Mouse (Mus musculus) CD4-positive, CD25-positive, alpha-beta regulatory T cell, adult 4 months (primary cell): ENCODE measurements around the gene Ubash3b. TPM values are rescaled to one million over a fixed set of nuclear protein-coding genes. Genes with fewer than 3 reads are reported as not detected.

ENCODE experiments used
- ATAC-seq: one replicate; pipeline ENCODE4 v1.8.0; 2017
- polyA plus RNA-seq, 2 experiments: library from polyadenylated mRNA; unstranded; fragments of 100-300 nt; shearing (Covaris generic); gene quantifications; one replicate each; pipeline ENCODE4 v1.2.1; 2017

Gene Ubash3b
- polyA plus RNA-seq, 2 experiments from 2014 or later = 25.1 to 27.5 TPM

DNA sequence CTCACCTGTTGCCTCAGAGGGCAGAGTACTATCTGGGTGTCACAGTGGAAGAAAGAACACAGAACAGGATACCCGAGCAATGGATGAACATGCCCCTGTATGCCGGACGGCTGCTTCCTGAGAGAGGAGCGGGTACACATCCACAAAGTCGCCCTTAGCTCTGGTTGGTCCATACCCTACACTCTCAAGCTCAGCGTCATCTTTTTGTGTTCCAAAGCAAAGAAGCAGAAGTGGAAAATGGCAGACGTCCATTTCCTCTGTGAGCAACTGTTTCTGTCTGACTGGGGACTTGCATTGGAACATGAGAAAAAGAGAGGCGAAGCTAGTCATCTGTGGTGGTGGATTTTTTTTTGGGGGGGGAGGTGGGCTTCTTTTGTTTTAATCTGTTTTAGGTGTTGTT, 30.9 kb downstream of the Ubash3b start:
- peak; percentile 56 for ATAC-seq

DNA sequence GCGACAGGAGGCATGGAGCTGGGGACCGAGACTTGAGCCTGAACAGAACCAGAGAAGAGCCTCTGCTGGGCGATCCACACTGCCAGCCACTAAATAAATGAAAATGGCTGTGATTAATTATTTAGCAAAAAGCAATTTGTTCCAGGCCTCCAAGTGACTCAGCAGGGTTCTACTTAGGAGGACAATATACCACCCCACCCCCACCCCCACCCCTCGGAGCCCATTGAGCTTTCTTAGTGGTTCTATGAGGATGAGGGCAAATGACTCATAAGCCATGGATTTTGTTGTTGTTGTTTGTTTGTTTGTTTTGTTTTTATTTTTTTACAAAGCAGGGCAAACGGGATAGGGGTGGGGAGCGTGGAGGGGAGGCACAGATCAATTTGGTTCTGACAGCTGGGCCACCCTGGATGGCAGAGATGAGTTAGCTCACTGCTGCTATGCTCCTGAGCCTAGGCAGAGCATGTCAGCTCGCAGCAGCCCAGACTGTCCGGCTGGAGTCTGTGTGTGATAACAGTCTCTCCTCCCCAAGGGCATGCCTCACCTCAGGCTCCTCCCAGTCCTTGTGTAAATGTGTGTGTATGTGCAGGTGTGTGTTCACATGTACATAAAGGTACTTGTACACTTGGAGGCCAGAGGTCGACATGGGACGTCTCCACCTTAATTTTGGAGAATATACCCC, 31.6 kb downstream of the Ubash3b start:
- ATAC-seq = no peak

DNA sequence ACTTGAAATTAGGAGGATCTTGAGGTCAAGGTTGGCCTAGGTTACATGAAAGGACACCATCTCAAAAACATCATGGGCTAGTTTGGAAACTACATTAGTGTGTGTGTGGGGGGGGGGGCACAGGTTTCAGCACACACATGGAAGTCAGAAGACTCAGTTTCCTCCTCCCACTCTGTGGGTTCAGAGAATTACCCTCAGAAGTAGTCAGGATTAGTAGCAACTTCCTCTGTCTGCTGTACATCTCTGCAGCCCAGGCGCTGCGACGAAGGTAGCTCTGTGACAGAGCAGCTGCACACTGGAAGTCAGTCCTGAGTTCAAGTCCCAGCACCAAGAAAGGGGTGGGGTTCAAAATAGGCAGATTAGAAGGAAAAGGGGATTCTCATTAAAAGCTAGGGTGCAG, 32.2 kb downstream of the Ubash3b start:
- ATAC-seq = peak; percentile 81

DNA sequence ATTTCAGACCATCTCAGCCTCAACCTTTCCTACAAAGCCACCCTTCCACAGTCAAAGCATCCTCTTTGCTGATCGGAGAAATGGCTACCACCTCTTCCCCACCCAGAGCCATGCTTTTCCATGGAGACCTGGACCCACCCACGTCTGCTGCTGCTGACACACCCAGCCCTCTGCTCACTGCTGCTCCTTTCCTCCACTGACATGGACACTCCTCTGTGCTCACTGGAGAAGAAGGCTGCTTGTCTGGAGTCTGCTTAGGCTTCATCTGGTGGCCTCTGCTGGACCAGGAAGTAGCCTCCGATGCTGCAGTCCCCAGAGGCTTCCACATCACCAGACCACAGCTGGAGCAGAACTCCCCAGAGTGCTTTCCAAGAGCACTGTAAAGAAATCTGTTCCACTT, 34.8 kb downstream of the Ubash3b start:
- ATAC-seq = no peak

DNA sequence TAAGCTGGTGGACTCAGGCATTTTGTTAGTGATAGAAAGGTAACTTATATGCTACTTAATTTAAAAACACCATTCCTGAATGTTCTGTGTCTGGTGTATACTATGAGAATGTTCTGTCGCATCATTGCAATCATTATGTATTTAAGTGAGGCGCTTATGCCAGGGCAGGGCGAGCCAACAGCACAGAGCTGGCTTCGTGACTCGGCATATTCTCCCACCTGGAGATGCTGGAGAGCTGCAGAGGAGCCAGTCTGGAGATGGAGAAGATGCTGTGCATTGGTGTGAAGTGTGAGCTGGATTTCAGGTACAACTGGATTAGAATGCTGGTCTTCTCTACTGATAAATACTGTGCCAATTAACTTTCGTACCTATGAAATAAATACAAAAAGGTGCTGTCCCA, 37.2 kb downstream of the Ubash3b start:
- no peak for ATAC-seq

DNA sequence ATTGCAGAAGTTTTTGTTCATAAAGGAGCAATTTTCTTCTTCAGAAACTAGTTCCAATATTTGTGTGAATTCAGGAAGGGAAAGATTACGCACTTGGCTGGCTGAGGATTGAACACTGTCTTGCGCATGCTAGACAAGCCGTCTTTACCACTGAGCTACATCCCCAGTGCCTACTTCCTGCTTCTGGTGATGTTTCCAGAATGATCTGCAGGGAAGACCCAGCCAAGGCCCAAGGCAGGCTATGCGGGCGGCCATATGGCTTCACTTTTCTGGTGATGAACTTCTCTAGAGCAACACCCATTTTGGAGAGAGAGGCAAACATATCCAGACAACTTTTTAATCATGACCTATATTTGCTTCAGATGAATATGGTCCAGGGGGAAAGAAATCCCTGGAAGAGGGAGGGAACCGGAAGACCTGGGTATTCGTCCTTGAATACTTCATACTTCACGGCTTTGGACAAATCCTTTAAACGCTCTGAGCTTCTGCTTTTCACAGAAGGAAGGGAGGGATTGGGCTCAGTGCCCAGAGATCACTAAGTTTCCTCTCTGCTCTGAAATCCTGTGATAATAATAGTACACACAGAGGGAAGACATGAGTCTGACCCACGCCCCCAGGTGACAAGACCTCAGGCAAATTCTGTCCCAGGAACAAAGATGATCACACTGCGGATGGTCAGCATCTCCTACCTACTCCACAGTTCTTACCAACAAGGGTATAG, 38.9 kb downstream of the Ubash3b start:
- ATAC-seq = no peak

DNA sequence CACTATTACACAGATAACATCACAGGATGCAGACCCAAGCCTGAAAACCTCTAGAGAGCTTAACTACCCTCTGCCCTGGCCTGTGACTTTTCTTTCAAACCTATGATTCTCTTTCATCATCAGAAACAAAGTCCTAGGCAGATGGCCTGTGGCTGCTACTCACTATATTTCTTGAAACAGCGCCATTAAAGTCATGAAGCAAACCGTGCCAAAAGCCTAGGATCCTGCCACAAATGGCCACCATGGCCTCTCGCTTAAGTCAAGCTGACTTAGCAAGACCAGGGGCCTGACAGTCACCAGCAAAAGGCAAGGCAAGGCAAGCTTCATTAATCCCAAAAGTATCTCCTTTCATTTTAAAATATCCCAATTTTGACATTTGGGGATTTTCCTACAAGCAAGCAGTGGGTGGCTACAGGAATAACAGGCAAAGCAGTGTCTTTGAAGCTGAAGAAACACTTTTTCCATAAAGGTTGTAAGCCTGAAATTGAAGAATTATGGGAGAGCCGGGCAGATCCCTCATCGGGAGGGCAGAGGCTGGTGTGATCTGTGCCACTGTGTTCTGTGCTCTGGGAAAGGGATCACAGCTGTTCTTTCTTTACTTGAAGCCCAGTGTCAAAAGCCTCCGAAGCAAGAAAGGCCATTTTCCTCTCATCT, 39.7 kb downstream of the Ubash3b start:
- no peak for ATAC-seq

DNA sequence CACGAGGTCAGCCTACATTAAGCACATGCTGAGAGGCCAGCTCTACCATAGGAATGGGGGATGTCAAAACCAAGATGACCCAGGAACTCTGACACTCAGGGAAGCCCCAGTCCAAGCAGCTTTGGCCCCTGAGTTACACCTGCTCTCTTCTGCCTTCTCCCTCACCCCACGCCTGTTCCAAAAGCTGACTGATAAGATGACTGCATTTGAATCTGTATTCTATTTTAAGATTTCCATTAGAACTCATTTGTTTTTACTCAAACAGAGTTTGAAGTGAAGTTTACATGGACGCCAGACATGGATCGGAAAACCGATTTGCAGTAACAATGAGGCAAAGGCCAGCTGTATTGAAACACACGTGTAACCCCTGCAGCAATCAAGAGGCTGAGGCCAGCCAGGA, 41.5 kb downstream of the Ubash3b start:
- ATAC-seq = no peak

DNA sequence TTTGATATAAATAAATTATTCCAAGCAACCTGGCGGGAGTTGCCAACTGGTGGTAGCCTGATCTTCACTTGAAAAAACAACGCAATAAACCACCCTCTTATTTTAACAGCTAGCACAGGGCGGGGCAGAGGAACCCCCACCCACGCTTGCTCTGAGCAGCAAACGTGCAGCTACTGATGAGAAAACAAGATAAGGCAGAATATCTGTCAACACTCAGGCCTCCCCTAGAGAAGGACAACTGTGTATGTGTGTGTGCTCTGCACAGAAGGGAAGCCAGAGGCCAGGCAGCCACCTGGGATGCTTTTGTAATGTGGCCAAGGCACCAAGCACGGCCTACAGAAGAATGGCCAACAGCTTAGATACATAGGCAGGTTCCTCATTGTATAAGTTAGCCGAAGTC, 43.4 kb downstream of the Ubash3b start:
- peak; percentile 83 for ATAC-seq

DNA sequence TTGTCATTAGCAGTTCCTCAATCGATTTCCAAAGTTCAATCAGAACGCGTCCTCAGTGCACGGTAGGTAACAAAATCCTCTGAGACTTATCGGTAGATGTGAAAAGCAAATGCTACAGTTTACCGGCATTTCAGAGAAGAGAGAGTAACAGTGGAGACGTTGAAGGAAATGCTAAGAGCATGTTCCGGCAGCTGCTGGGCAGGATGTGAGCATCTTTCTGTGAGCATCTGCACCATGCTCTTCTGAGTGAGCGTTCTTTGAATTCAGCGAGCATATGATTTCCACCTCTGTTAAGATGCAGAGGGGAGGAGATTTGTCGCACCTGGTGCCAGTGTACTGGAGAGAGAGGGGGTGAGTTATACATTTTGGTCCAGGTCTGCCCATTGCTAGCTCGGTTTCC, 45.4 kb downstream of the Ubash3b start:
- ATAC-seq = peak; percentile 68

DNA sequence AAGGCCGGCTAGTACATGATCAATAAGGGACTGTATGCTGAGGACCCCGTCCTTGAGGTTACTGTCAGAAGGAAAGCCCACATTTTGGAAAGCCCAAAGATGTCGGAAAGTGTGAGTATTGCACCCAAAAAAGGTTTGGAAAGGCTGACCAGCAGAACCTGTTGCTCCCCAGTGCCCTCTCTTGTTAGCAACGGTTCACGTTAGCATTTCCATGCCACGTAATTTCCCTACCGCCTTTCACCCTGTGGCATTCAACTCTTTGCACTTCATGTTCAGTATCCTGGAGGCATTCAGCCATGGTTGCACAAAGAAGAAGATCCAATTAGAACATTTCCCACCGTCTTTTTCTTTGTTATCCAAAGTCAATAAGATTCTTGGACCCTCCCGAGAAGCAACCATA, 47.1 kb downstream of the Ubash3b start:
- ATAC-seq = no peak

DNA sequence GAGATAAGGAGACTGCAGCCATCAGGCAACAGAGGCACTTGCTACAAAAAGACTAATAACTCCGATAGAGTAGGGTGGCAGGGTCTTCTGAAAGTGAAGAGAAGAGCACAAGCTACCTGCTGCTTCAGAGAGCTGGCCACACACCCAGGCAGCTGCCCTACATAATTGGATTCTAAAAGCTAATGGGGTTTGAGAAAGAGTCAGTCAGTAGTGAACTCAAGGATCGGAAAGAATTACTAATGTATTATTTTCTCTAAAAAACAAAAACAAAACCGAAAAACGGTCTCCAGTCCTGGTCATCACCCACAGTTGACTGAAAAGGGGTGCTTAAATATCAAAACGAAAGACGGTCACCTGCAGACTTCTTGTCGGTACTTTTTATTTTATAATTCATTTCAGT, 51.7 kb downstream of the Ubash3b start:
- ATAC-seq = no peak

DNA sequence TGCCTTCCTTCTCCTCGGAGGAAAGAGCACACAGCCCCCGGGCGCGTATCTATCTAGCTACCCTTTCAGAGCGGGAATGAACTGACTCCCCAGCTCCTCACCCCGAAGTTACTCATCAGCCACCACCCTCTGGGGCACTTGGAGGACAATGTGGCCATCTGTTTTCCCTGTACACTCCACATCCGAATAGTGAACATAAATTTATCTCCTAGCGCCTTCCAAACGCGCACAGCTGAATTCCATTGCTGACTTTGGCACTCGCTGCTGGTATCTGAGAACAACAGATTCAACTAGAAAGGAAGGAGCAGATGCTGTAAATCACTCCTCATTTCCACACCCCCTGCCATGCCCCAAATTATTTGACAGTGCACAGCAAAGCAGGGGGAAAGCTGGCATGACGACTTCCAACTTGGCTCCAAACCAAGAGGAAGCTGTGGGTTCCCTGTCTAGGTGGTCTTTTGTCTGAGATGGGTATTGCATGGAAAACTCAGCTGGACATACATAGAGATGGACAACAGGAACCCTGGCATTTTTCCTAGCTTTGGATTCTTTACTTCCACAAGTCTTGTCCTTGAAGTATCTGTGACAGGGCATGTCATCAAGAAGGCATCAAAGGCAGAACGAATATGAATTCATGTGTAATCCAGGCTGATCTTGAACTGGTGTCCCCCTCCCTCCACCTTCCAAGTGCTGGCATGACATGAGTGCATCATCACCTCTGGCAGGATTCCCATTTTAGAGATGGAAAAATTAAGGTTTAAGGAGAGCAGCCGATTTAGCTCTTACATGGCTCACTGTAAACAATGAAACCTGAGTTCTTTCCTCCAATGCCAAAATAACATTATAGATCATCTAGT, 52.9 kb downstream of the Ubash3b start:
- no peak for ATAC-seq

DNA sequence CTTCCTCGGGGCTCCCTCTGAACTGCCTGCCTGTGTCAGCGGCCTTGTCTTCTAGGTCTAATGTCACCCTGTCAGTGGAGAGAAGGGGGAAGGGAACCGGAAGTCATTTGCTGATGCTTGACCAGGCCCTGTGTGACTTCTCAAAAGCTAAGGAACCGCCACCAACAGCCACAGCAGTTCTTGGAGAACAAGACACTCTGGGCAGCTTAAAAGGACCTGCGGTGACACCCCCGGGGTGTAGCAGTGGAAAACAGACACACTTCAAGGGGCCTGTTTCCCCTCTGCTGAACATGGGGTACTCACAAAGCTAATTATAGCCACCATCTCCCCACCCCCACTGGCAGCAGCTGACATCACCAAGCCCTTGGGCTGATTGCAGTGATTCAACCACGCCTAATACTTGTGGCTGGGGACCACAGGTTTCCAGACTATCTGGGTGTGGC, 56.3 kb downstream of the Ubash3b start:
- ATAC-seq = peak; percentile 42

DNA sequence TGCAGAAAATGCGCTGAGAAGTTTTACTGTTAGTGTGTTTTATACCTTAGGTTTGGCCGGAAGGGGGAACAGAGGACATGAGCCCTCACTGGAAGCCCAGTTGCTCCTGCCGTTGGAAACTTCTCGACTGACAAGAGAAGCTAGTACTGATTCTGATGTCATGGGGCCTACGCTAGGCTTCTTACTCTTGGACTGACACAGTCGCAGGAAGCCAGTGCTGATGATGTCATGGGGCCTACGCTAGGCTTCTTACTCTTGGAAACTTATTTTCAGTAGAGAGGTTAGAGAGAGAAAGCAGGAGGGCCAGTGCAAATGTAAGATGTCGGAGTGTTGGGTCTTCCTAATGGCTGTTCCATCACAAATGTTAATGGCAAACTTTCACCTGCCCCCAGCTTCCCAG, 57.8 kb downstream of the Ubash3b start:
- ATAC-seq = peak; percentile 60

DNA sequence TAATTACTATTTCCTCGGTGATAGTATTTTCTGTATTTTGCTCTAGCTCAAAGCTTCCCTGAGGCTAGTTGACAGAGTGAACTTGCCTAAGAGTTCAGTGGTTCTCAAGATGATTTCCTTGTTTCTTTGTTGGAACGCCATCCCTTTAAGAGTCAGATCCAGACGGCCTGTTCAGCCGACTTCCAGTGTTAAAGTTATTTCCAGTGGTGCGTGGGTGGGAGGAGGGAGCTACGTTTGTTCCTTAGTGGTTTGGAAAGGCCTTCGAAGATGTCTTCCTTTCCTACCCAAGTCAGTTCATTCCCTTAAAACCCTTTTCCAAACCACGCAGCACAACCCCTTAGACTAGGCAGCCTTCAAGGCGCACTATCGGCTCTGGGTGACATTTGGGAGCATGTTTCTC, 58.9 kb downstream of the Ubash3b start:
- no peak for ATAC-seq

DNA sequence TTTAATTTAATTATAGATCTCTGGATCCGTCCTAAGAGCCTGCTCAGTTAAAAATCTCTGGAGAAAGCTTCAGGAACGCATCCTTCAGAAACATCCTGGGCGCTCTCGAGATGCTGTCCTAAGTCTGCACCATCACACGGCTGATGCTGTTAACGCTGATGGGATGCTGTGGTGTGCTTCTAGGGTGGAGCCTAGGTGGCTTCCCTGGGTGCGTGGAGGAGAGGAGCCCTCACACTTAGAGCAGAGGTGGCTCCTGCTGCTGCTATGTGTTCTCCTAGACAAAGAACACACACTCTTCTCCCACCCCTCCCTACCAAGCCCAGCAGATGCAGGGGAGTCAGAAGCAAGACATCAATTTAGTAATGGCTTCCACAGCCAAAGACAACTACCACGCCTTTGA, 61.6 kb downstream of the Ubash3b start:
- no peak for ATAC-seq

DNA sequence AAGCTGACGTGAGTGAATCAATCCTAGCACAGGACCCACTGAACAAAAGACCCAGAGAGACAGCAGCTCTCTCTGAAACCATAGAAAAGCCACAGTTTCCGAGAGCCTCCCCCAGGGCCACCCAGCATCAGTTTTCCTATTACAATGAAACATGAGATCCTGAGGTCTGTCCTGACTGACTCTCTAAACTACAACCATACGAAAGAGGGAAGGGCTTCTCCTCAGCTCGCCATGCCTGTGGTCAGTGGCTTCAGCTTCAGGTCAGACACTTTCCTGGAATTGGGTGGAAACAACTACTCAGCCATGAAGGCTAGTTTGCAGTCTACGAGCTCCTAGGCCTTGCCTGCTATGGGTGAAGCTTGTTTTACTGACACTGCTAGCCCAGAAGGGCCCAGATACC, 62.4 kb downstream of the Ubash3b start:
- no peak for ATAC-seq

DNA sequence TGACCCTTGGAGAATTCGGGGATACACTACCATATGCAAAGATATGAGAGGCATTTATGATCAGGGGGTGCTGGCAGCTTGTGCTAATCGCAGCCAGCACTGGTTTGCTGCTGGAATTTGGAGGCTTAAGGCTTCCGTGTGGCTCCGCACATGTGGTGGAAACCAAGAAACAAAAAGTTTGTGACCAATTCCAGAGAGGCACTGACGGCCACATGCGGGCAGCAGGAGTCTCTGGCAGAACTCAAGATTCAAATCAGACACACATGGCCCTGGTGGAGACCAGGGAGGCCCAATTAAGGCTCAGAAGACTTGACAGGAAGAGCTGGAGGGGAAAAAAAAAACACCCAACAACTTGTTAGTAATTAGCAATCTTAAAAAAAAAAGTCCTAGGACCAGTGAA, 63.4 kb downstream of the Ubash3b start:
- no peak for ATAC-seq

DNA sequence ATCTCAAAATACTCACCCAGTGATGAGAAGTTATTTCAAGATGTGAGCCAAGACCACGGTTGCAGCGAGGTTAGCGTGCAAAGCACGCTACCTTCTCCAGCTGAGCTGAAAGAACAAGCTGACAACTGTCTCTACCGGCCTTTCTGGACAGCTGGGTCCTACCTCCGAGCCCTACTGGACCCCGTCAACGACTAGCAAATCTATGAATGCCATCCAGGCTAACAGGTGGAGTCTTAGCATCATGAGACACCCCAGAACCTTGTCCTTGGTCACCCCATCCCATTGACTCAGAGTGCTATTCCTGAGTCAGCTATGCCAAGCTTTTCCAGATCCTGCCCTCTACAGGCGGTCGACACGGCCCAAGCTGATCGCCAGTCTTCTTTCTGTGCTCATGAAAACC, 69.5 kb downstream of the Ubash3b start:
- ATAC-seq = no peak

DNA sequence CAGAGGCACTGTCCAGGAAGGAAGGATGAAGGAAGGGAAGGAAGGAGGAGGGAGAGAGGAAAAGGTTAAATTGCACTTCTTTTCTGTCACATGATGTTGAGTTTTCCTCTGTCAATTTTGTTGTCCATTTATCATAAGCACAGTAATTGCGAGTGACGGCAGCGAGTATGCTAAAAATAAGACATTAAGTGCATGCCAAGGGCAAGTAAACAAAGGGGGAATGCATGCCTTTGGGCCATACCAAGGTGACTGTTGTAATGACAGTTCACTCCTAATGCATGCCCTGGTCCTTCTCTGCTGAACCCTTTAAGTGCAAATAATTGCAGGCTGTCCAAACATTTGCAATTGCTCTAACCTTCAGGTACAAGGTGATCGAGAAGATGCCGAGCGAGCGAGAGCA, 70.3 kb downstream of the Ubash3b start:
- no peak for ATAC-seq

DNA sequence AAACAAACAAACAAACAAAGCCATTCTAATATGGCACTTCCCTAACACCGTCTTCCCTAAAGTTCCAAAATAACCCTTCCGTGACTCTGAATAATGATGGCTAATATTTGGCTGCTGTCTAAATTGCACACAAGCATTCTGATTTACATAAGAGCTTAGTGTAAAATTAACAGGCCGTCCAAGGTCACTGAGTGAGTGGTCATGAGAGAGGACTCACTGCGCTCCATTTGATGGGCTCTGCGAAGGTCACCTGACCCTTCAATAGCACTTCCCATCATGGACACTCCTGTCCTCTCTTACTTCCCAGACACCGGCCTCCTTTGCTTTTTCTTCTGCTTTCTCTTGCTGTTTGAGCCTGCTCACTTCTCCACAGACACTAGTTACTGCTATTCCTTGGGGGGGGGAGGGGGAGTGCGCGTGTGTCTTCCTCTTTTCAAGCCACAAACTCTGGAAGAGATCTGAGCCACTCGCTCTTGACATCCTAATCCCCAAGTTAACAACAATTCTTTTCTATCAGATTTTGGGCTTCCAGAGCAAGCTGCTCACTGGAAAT, 73.6 kb downstream of the Ubash3b start:
- no peak for ATAC-seq
